ENCODE assay signal across 26 mouse cellular contexts in genomic region chr9:91796976-91797375, GRCm38 (mm10).
DNase-seq lines count a peak whose midpoint lies in the region; ATAC-seq and TF ChIP-seq lines count a peak whose summit lies in the region.
"Had no signal": no experiment of that assay in that cellular context is flagged by ENCODE, and none has a peak within 500 bp of the region (broad histone marks: within the 10 kb centered on the region; RNA-seq: fewer than 3 reads in every experiment).

No protein-coding gene starts in this region.

- no peaks in the 10 kb centered on the region for H3K9me3 ChIP-seq in hindbrain, embryonic 16.5 days (ENCODE audit: control insufficient read depth, low read length)
- no peaks in the 10 kb centered on the region for H3K9me3 ChIP-seq in hindbrain, embryonic 14.5 days (ENCODE audit: control insufficient read depth, low read length)
- H3K9me3 ChIP-seq: embryonic facial prominence, embryonic 10.5 days; embryonic facial prominence, embryonic 15.5 days; forebrain, embryonic 13.5 days; G1E; hindbrain, embryonic 12.5 days; liver, embryonic 12.5 days; midbrain, embryonic 12.5 days; neural tube, embryonic 13.5 days had no signal

- H3K4me1 ChIP-seq in hindbrain, embryonic 16.5 days (ENCODE audit: control insufficient read depth, insufficient read depth, low read depth, low read length) = no peaks in the 10 kb centered on the region
- no peaks in the 10 kb centered on the region for H3K4me1 ChIP-seq in hindbrain, embryonic 14.5 days (replicated peaks; ENCODE audit: control insufficient read depth, insufficient read depth, low read length)
- H3K4me1 ChIP-seq in thymus, adult 2 months (replicated peaks; ENCODE audit: control insufficient read depth, insufficient read depth, low read length) = no peaks in the 10 kb centered on the region
- H3K4me1 ChIP-seq: embryonic facial prominence, embryonic 10.5 days; embryonic facial prominence, embryonic 15.5 days; forebrain, embryonic 13.5 days; hindbrain, embryonic 12.5 days; liver, embryonic 12.5 days; midbrain, embryonic 12.5 days; neural tube, embryonic 13.5 days had no signal

- H3K4me3 ChIP-seq in hindbrain, embryonic 16.5 days (ENCODE audit: low read length) = no peak overlapping the region
- no peak overlapping the region for H3K4me3 ChIP-seq in hindbrain, embryonic 14.5 days (replicated peaks; ENCODE audit: low read length)
- no peak overlapping the region for H3K4me3 ChIP-seq in thymus, adult 2 months (ENCODE audit: control insufficient read depth, insufficient read depth, low read length)
- H3K4me3 ChIP-seq: embryonic facial prominence, embryonic 10.5 days; embryonic facial prominence, embryonic 15.5 days; forebrain, embryonic 13.5 days; hindbrain, embryonic 12.5 days; layer of hippocampus, adult 2 months; left cerebral cortex, adult 2 months; liver, embryonic 12.5 days; midbrain, embryonic 12.5 days; neural tube, embryonic 13.5 days had no signal

- TF ChIP-seq POLR2A in brain, embryonic 14.5 days (IDR thresholded peaks at IDR 0.05; ENCODE audit: borderline replicate concordance, extremely low read depth, insufficient read depth, insufficient read length, poor library complexity, severe bottlenecking) = no peak
- TF ChIP-seq POLR2A in thymus, adult 2 months (IDR thresholded peaks at IDR 0.05; ENCODE audit: control insufficient read depth, extremely low read depth, insufficient read depth, low read length, poor library complexity) = no peak

- no peak overlapping the region for H3K9ac ChIP-seq in hindbrain, embryonic 16.5 days (ENCODE audit: low read depth, low read length)
- H3K9ac ChIP-seq in hindbrain, embryonic 14.5 days = no peak overlapping the region
- H3K9ac ChIP-seq: embryonic facial prominence, embryonic 15.5 days; forebrain, embryonic 13.5 days; hindbrain, embryonic 12.5 days; liver, embryonic 12.5 days; liver, postnatal 0 days; midbrain, embryonic 12.5 days; neural tube, embryonic 13.5 days had no signal

- no peak overlapping the region for H3K27ac ChIP-seq in hindbrain, embryonic 16.5 days (ENCODE audit: low read depth, low read length)
- H3K27ac ChIP-seq in hindbrain, embryonic 14.5 days = no peak overlapping the region
- H3K27ac ChIP-seq in thymus, adult 2 months (ENCODE audit: control insufficient read depth, insufficient read depth, low read length) = no peak overlapping the region
- H3K27ac ChIP-seq: embryonic facial prominence, embryonic 10.5 days; embryonic facial prominence, embryonic 15.5 days; forebrain, embryonic 13.5 days; hindbrain, embryonic 12.5 days; layer of hippocampus, adult 2 months; left cerebral cortex, adult 2 months; liver, embryonic 12.5 days; midbrain, embryonic 12.5 days; neural tube, embryonic 13.5 days had no signal

- WGBS in hindbrain, embryonic 16.5 days = 76% methylated on average over 4 of the region's 4 CpGs
- WGBS in hindbrain, embryonic 14.5 days = 82% methylated on average over 4 of the region's 4 CpGs
- 91% methylated on average over 4 of the region's 4 CpGs for WGBS in thymus, adult 2 months

- H3K27me3 ChIP-seq in hindbrain, embryonic 16.5 days (replicated peaks; ENCODE audit: control insufficient read depth, insufficient read depth, low read length) = no peaks in the 10 kb centered on the region
- no peaks in the 10 kb centered on the region for H3K27me3 ChIP-seq in hindbrain, embryonic 14.5 days (ENCODE audit: control insufficient read depth, insufficient read depth, low read length)
- no peaks in the 10 kb centered on the region for H3K27me3 ChIP-seq in thymus, adult 2 months (ENCODE audit: control insufficient read depth, insufficient read depth, low read length)
- H3K27me3 ChIP-seq: embryonic facial prominence, embryonic 15.5 days; forebrain, embryonic 13.5 days; hindbrain, embryonic 12.5 days; liver, embryonic 12.5 days; midbrain, embryonic 12.5 days; neural tube, embryonic 13.5 days had no signal

- no peak for TF ChIP-seq CTCF in brain, embryonic 14.5 days (IDR thresholded peaks at IDR 0.05; ENCODE audit: borderline replicate concordance, extremely low read depth, insufficient read depth, insufficient read length)
- no peak for TF ChIP-seq CTCF in thymus, adult 2 months (IDR thresholded peaks at IDR 0.05; ENCODE audit: borderline replicate concordance, control insufficient read depth, extremely low read depth, insufficient read depth, low read length, poor library complexity)

- peak; percentile 48; the same call in 1 of the 2 replicates for ATAC-seq in hindbrain, embryonic 16.5 days
- no peak for ATAC-seq in hindbrain, embryonic 14.5 days (ENCODE audit: low FRiP score)
- ATAC-seq: forebrain, embryonic 13.5 days; liver, embryonic 12.5 days; liver, postnatal 0 days had no signal

- no peaks in the 10 kb centered on the region for H3K36me3 ChIP-seq in hindbrain, embryonic 16.5 days (ENCODE audit: control insufficient read depth, insufficient read depth, low read length)
- no peaks in the 10 kb centered on the region for H3K36me3 ChIP-seq in hindbrain, embryonic 14.5 days (replicated peaks; ENCODE audit: control insufficient read depth, insufficient read depth)
- H3K36me3 ChIP-seq in thymus, adult 2 months (ENCODE audit: control insufficient read depth, insufficient read depth, low read length) = no peaks in the 10 kb centered on the region
- H3K36me3 ChIP-seq: embryonic facial prominence, embryonic 10.5 days; embryonic facial prominence, embryonic 15.5 days; G1E; hindbrain, embryonic 12.5 days; liver, embryonic 12.5 days; midbrain, embryonic 12.5 days; neural tube, embryonic 13.5 days had no signal

- DNase-seq in hindbrain, embryonic 14.5 days (ENCODE audit: low spot score) = no peak
- peak; percentile 10 for DNase-seq in brain, embryonic 14.5 days (ENCODE audit: low read depth)
- peak; percentile 65 for DNase-seq in cerebellum, adult 8-10 months
- DNase-seq in cerebellum, postnatal 25 days = peak; percentile 66 to 71
- no peak for DNase-seq in urinary bladder, postnatal 14 days (ENCODE audit: low spot score)
- DNase-seq in thymus, adult 2 months = no peak
- DNase-seq: adrenal gland, adult 8-10 months; gastrocnemius, postnatal 10 days; heart, postnatal 36 days; kidney, adult 18-20 months; kidney, postnatal 36 days; liver, postnatal 0 days; lung, postnatal 36 days; right cerebral cortex, postnatal 25 days; thymus, postnatal 36 days had no signal

- H3K4me2 ChIP-seq in hindbrain, embryonic 16.5 days (ENCODE audit: low read length) = no peak overlapping the region
- no peak overlapping the region for H3K4me2 ChIP-seq in hindbrain, embryonic 14.5 days (replicated peaks)
- H3K4me2 ChIP-seq: embryonic facial prominence, embryonic 15.5 days; forebrain, embryonic 13.5 days; hindbrain, embryonic 12.5 days; liver, embryonic 12.5 days; midbrain, embryonic 12.5 days; neural tube, embryonic 13.5 days had no signal

Comparison
In these comparisons a context has a peak if more than half of its experiments do, and no peak if none do; other contexts are left out.
1. DNase-seq: peak in brain, embryonic 14.5 days (single experiment), cerebellum, adult 8-10 months (single experiment) and cerebellum, postnatal 25 days (2 of 2); none in hindbrain, embryonic 14.5 days (single experiment), urinary bladder, postnatal 14 days (single experiment) and thymus, adult 2 months (single experiment).